In the genomic region with DNA sequence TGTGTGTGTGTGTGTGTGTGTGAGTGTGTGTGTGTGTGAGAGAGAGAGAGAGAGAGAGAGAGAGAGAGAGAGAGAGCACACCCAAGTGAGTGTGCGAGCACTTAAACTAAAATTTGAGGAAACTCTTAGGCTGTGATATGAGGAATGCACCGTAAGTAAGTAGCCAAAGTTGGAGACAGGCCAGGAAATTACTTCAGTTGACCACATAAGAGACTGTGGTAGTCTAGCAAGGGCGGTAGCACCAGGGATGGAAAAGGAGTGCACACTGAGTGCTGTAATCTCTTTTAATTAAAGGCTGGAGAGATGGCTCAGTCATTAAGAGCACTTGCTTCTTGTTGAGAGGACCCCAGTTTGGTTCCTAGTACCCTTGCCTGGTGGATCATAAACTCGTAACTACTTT, we compare ENCODE assay signal across 13 mouse cellular contexts. TPM values are rescaled to one million over a fixed set of nuclear protein-coding genes. Genes with fewer than 3 reads are reported as not detected.
DNase-seq lines count a peak whose midpoint lies in the region; ATAC-seq and TF ChIP-seq lines count a peak whose summit lies in the region.
"Had no signal": no experiment of that assay in that cellular context is flagged by ENCODE, and none has a peak within 500 bp of the region (broad histone marks: within the 10 kb centered on the region; RNA-seq: fewer than 3 reads in every experiment).

No protein-coding gene starts in this region.

- H3K9me3 ChIP-seq in kidney, embryonic 15.5 days (replicated peaks): no peaks in the 10 kb centered on the region
- H3K9me3 ChIP-seq: limb, embryonic 13.5 days had no signal

- H3K4me2 ChIP-seq in kidney, embryonic 15.5 days: no peak overlapping the region
- H3K4me2 ChIP-seq: limb, embryonic 13.5 days had no signal

- ATAC-seq in kidney, embryonic 15.5 days (replicated peaks; ENCODE audit: low FRiP score): no peak
- ATAC-seq in megakaryocyte, adult 5-6 weeks (ENCODE audit: poor library complexity, severe bottlenecking): peak; percentile 17

- intact Hi-C loops in gastrocnemius, postnatal 36 days (cut with DNase I): loop anchor here (5.0 kb wide), 1 partner anchor 88 kb away; no protein-coding TSS in a partner anchor

- WGBS in kidney, adult 2 months: 53% methylated on average over 4 of the region's 4 CpGs
- WGBS in kidney, embryonic 15.5 days: 81% methylated on average over 4 of the region's 4 CpGs

- H3K4me3 ChIP-seq in kidney, adult 2 months (ENCODE audit: insufficient read depth, low read depth, low read length): no peak overlapping the region
- H3K4me3 ChIP-seq in kidney, embryonic 15.5 days (replicated peaks): no peak overlapping the region
- H3K4me3 ChIP-seq: limb, embryonic 13.5 days had no signal

- no peak overlapping the region for H3K27ac ChIP-seq in kidney, adult 2 months (ENCODE audit: insufficient read depth, low read depth, low read length)
- no peak overlapping the region for H3K27ac ChIP-seq in kidney, embryonic 15.5 days
- H3K27ac ChIP-seq: limb, embryonic 13.5 days had no signal

- no peak for TF ChIP-seq POLR2A in kidney, adult 2 months (IDR thresholded peaks at IDR 0.05; ENCODE audit: low read depth, low read length)

- H3K27me3 ChIP-seq in kidney, adult 2 months (replicated peaks; ENCODE audit: control insufficient read depth, insufficient read depth, low read length): no peaks in the 10 kb centered on the region
- H3K27me3 ChIP-seq in kidney, embryonic 15.5 days: no peaks in the 10 kb centered on the region
- H3K27me3 ChIP-seq: limb, embryonic 13.5 days had no signal

- TF ChIP-seq CTCF in kidney, adult 2 months (conservative IDR thresholded peaks at IDR 0.05; ENCODE audit: insufficient read depth, insufficient read length, low read depth, low read length): no peak

- no peak overlapping the region for H3K9ac ChIP-seq in kidney, embryonic 15.5 days
- H3K9ac ChIP-seq: limb, embryonic 13.5 days had no signal

- H3K4me1 ChIP-seq in kidney, adult 2 months (ENCODE audit: control insufficient read depth, insufficient read depth, low read length): peaks cover 7% of the 10 kb centered on the region; the same call in 1 of the 2 replicates
- peaks cover 17% of the 10 kb centered on the region for H3K4me1 ChIP-seq in kidney, embryonic 15.5 days

- peak; percentile 45 for DNase-seq in kidney, adult 2 months
- peak; percentile 28 for DNase-seq in MN1 (ENCODE audit: low spot score)
- peak; percentile 50 to 51 for DNase-seq in heart, adult 9 months (ENCODE audit: low spot score in 2 of 2)
- no peak for DNase-seq in right cerebral cortex, postnatal 25 days
- DNase-seq in left cerebral cortex, adult 8-10 months (ENCODE audit: low spot score in 2 of 2): no peak
- no peak for DNase-seq in gastrocnemius, postnatal 36 days
- DNase-seq: cerebellum, adult 18-20 months; kidney, postnatal 4 days; thymus, postnatal 4 days had no signal

- H3K36me3 ChIP-seq in kidney, adult 2 months (ENCODE audit: control insufficient read depth, insufficient read depth, low read length): no peaks in the 10 kb centered on the region
- no peaks in the 10 kb centered on the region for H3K36me3 ChIP-seq in kidney, embryonic 15.5 days
- H3K36me3 ChIP-seq: limb, embryonic 13.5 days had no signal

RNA-seq across cellular contexts. Expression of a gene that starts 2.8 kb away (rescaled TPM):
- polyA plus RNA-seq in kidney, adult 2 months (2012; rRNA removed): not detected in 2 replicates
- polyA plus RNA-seq in kidney, embryonic 15.5 days (2015; fragmentation: Nextera tagmentation; extraction: Ambion mirVana): not detected in 2 replicates
- total RNA-seq in megakaryocyte, adult 5-6 weeks (2015): not detected in 2 replicates
- not detected in 2 replicates for total RNA-seq in megakaryocyte, adult 5-6 weeks (2017)
- 1 to 10 TPM in 1 of 4 experiments, not detected in 3; 4.7 TPM for total RNA-seq in left cerebral cortex, adult 8-10 months (2022)
- total RNA-seq in gastrocnemius, postnatal 36 days (2021): not detected
- total RNA-seq: heart, postnatal 10 days had no signal
- polyA plus RNA-seq: limb, embryonic 13.5 days had no signal

RNA-seq across cellular contexts. Expression of a gene that starts 47.2 kb away (rescaled TPM):
- 111 and 114 TPM in 2 replicates for polyA plus RNA-seq in kidney, adult 2 months (2012; rRNA removed)
- polyA plus RNA-seq in kidney, embryonic 15.5 days (2015; fragmentation: Nextera tagmentation; extraction: Ambion mirVana): 96.9 and 107 TPM in 2 replicates
- total RNA-seq in megakaryocyte, adult 5-6 weeks (2015): 154 TPM in 2 replicates
- total RNA-seq in megakaryocyte, adult 5-6 weeks (2017): 87.1 and 94.7 TPM in 2 replicates
- 100 to 1,000 TPM; 149 to 180 (median 174) TPM for total RNA-seq in left cerebral cortex, adult 8-10 months (2022)
- 10 to 100 TPM; 29.5 to 32.5 TPM for total RNA-seq in gastrocnemius, postnatal 36 days (2021)

RNA-seq across cellular contexts. Expression of a gene that starts 47.2 kb away (rescaled TPM):
- 23.1 and 35.1 TPM in 2 replicates for polyA plus RNA-seq in kidney, adult 2 months (2012; rRNA removed)
- 171 and 184 TPM in 2 replicates for polyA plus RNA-seq in kidney, embryonic 15.5 days (2015; fragmentation: Nextera tagmentation; extraction: Ambion mirVana)
- total RNA-seq in megakaryocyte, adult 5-6 weeks (2015): 125 and 131 TPM in 2 replicates
- total RNA-seq in megakaryocyte, adult 5-6 weeks (2017): 31.5 and 62.8 TPM in 2 replicates
- 100 to 1,000 TPM; 105 to 127 (median 115) TPM for total RNA-seq in left cerebral cortex, adult 8-10 months (2022)
- total RNA-seq in gastrocnemius, postnatal 36 days (2021): 10 to 100 TPM; 55.2 to 58.7 TPM

RNA-seq across cellular contexts. Expression of a gene that starts 54.1 kb away (rescaled TPM):
- polyA plus RNA-seq in kidney, adult 2 months (2012; rRNA removed): 29.6 and 31.2 TPM in 2 replicates
- 92.0 and 97.3 TPM in 2 replicates for polyA plus RNA-seq in kidney, embryonic 15.5 days (2015; fragmentation: Nextera tagmentation; extraction: Ambion mirVana)
- 87.9 and 92.7 TPM in 2 replicates for total RNA-seq in megakaryocyte, adult 5-6 weeks (2015)
- 121 TPM in 2 replicates for total RNA-seq in megakaryocyte, adult 5-6 weeks (2017)
- 10 to 100 TPM; 30.2 to 34.2 (median 31.3) TPM for total RNA-seq in left cerebral cortex, adult 8-10 months (2022)
- total RNA-seq in gastrocnemius, postnatal 36 days (2021): 10 to 100 TPM in 1 of 2 experiments, 1 to 10 TPM in 1; 9.2 to 10.1 TPM

Comparison
In these comparisons a context has a peak if more than half of its experiments do, and no peak if none do; other contexts are left out.
1. DNase-seq: peak in kidney, adult 2 months (single experiment), MN1 (single experiment) and heart, adult 9 months (2 of 2); none in right cerebral cortex, postnatal 25 days (single experiment), left cerebral cortex, adult 8-10 months (0 of 2) and gastrocnemius, postnatal 36 days (0 of 2).